Mouse (Mus musculus): ENCODE measurements around the gene Gm17949.

- TF ChIP-seq CTCF (IDR thresholded peaks at IDR 0.05; ENCODE audit: low read depth): no peak
- TF ChIP-seq EP300 (IDR thresholded peaks at IDR 0.05; ENCODE audit: low read depth): no peak
These were observed 37.5 kb downstream of the Gm17949 start for GRCm38 (mm10) chr17:57048816-57049215.

Data from heart, postnatal 0 days (tissue).